Mouse (Mus musculus) heart, postnatal 14 days (tissue): Measurements from ENCODE around the gene Btg1. TPM values are rescaled to one million over a fixed set of nuclear protein-coding genes. Genes with fewer than 3 reads are reported as not detected.

ENCODE experiments used
- DNase-seq, 2 experiments: peaks; one replicate each; pipeline ENCODE4 v3.0.0; 2021 to 2022
- intact Hi-C: fragments of 180-260 bp; cut with DNase I; formaldehyde crosslinking; loops from one replicate; pipeline ENCODE4 v1.15.1; 2025
- long read RNA-seq, 2 experiments: library from polyadenylated mRNA; stranded (forward); transcript quantifications; one replicate each; pipeline ENCODE4 v2.0.0; 2021
- total RNA-seq, 2 experiments: library from RNA; stranded (reverse); gene quantifications; 2 replicates each; pipeline ENCODE4 v1.2.3; 2021

Btg1 gene
- total RNA-seq = 10 to 100 TPM; 48.0 to 53.4 TPM
- long read RNA-seq, experiment 1, full-length matches to known transcripts = 107 of 115 reads
- long read RNA-seq, experiment 1, partial matches to known transcripts = 0 of 115 reads
- long read RNA-seq, experiment 1, other reads (novel, unspliced or antisense) = 8 of 115 reads
- long read RNA-seq, experiment 2, full-length matches to known transcripts = 124 of 132 reads
- long read RNA-seq, experiment 2, partial matches to known transcripts = 0 of 132 reads
- long read RNA-seq, experiment 2, other reads (novel, unspliced or antisense) = 8 of 132 reads

GRCm38 (mm10) chr10:96616709-96617116, at the start of gene Btg1:
Gene Btg1 (plus strand): TSS chr10:96617006.
- peak; percentile 100 for DNase-seq
- intact Hi-C loops = loop anchor here (1.0 to 5.0 kb wide), 5 partner anchors 318 to 697 kb away; no protein-coding TSS in a partner anchor

DNA sequence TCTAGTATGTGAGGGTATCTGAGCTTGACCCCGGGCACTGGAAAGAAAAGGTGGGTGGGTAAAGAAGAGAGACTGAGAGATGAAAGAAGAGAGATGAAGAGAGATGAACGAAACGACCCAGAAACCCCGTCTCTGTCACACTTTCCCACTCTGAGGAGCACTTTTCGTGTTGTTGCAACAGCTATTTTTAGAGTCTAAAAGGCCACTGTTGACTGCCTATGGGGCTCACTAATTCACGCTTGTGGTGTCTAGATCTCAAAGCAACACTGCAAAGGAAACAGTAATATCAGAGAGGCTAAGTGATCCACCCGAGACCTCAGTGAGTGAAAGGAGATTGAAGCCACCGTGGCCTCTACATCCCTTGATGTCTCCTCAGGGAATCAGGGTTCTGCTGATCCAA, 47.3 kb upstream of the Btg1 start:
- no peak for DNase-seq
- intact Hi-C loops = no loop called here

- intact Hi-C loops = no loop called here
- DNase-seq = no peak
These were observed 45.6 kb upstream of the Btg1 start for GRCm38 (mm10) chr10:96571176-96571575.

DNA sequence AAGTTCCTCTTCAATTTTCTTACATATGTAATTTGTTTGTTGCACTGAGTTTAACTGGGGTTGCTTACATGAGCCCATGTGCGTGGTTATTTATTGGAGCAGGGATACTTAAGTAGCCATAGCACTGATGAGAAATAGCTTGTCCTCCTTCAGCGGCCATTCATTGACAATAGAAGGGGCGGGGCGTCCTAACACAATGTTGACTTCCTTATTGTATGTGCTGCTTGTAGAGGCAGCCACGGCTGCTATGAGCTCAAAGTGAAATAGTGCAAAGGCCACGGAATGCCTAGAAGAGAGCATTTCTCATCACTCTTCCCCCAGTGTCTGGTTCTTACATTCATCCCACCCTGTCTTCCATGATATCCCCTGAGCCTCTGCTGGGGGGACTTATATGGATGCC, 42.0 kb upstream of the Btg1 start:
- DNase-seq = no peak
- intact Hi-C loops = no loop called here

DNA sequence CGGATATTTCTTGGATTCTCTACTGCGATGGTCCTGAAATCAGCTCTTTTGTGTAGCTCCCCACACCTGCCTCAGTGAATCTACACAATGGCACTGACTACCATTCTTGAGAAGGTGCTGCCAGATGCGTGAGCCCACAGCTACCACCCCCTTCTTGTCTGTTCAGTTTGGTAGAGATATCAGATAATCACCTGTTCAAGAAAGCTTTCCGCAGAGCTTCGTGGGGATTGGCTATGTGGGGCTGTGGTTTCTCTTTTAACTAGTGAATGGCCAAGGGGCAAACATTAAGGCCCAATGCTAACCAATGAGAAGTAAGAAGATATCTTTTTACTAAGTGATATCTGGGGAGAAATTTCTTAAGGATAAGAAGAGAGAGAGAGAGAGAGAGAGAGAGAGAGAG, 41.5 kb upstream of the Btg1 start:
- no peak for DNase-seq
- intact Hi-C loops = no loop called here

GRCm38 (mm10) chr10:96578924-96579323, 37.9 kb upstream of the Btg1 start:
- intact Hi-C loops = no loop called here
- DNase-seq = no peak

DNA sequence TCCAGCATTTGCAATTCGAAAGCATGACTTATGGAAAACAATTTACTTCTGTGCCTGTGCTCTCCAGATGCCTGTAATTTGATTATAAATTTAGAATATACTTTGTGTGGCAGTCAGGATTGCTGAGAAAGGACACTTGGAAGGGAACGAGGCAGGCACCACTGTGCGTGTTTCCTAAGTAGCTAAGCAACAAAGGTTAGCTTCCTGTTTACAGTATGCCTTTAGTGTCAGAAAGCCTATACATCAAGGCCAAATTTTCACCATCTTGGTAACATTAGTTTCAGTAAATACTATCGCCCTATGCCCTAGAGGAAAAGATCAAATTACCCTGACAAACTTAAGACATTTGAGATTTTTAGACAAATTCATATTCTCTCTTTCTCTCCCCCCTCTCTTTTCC, 37.4 kb upstream of the Btg1 start:
- DNase-seq = no peak
- intact Hi-C loops = no loop called here

- DNase-seq = no peak
- intact Hi-C loops = no loop called here
These were observed 36.6 kb upstream of the Btg1 start for GRCm38 (mm10) chr10:96580246-96580645.

- DNase-seq = no peak
- intact Hi-C loops = no loop called here
These were observed 35.6 kb upstream of the Btg1 start for GRCm38 (mm10) chr10:96581232-96581631.

DNA sequence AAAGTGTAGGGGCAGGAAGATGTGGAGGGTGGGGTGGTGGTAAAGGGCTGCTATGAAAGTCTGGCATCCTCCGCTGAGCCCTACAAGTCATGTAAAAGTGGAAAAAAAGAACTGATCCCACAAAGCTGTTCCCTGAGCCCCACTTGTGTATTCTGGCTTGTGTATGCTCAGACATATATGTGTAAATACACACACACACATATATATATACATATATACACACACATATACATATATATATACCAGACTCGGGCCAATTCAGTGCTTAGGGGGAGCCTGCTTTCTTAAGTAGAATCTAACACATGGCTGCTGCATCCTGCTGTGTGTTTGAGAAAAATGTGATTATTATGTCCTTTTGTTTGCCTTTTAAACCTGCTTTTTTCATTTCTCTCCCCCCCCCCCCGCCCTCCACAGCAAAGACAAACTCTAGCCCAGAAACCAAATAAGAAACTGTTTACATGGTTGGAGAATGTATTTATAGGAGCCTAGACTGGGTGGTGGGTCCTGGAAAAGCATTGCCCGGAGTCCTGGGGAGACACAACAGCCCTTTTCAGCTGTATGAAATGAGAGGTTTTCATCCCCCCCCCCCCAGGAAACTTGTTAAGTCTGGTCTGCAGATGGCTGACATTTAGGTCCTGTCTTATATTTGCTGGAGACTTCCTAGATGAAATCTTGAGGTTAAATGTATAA, 30.5 kb upstream of the Btg1 start:
- DNase-seq = no peak
- intact Hi-C loops = no loop called here

GRCm38 (mm10) chr10:96586881-96587217, 30.0 kb upstream of the Btg1 start:
- intact Hi-C loops = no loop called here
- DNase-seq = no peak

GRCm38 (mm10) chr10:96588233-96588632, 28.6 kb upstream of the Btg1 start:
- intact Hi-C loops = no loop called here
- DNase-seq = no peak

- DNase-seq = no peak
- intact Hi-C loops = no loop called here
These were observed 27.0 kb upstream of the Btg1 start for GRCm38 (mm10) chr10:96589781-96590180.

DNA sequence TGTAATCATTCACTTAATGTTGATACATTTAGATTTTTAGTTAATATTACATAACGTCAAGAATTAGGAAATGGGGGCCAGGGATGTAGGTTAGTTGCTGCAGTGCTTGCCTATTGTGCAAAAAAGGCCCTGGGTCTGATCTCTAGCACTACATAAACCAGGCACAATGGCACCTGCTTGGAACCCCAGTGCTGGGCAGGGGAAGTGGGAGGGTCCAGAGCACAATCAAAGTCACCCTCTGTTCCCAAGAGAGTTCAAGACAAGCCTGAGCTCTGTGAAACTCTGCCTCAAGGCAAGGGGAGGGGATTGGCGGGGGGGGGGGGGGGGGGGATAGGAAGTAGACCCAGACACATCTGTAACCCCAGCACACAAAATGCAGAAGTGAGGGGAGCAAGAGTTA, 24.7 kb upstream of the Btg1 start:
- DNase-seq = no peak
- intact Hi-C loops = no loop called here

- intact Hi-C loops = no loop called here
- no peak for DNase-seq
These were observed 21.2 kb upstream of the Btg1 start for GRCm38 (mm10) chr10:96595435-96596132.

GRCm38 (mm10) chr10:96596411-96596810, 20.4 kb upstream of the Btg1 start:
- intact Hi-C loops = no loop called here
- no peak for DNase-seq

DNA sequence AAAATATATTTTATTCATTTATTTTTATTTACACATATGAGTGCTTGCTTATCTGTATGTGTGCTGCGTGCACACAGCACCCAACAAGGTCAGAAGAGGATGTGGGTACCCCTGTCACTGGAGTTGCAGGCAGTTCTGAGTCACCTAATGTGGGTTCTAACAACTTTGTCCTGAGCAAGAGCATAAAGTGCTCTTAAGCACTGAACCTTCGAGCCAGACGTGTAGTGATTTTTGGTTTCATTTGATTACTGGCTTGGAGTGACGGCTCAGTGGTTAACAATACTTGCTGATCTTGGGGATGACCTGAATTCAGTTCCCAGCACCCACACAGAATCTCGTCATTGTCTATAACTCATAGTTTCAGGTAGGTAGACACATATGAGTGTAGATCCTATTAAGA, 17.2 kb upstream of the Btg1 start:
- intact Hi-C loops = no loop called here

DNA sequence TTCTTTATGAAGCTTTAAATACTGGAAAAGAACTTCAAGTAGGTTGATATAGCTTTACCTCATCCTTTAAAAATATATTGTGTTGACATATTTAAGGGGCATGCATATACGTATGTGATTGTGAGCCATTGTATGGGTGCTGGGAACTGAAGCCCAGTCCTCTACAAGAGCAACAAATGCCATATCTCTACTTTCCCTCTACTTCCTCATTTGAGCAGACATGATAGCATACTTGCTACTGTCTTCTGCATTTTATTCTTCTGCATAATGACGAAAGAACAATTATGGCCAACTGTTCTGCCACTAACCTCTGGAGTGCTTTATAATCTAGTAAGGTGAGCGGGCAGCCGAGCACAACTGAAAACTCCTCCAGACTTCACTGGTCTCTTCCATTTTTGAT, 15.1 kb upstream of the Btg1 start:
- DNase-seq = no peak
- intact Hi-C loops = no loop called here

More for the DNA sequence above, 17.2 kb upstream of the Btg1 start:
- DNase-seq = no peak

GRCm38 (mm10) chr10:96602339-96602738, 14.5 kb upstream of the Btg1 start:
- intact Hi-C loops = no loop called here
- no peak for DNase-seq

- no peak for DNase-seq
- intact Hi-C loops = no loop called here
These were observed 11.6 kb upstream of the Btg1 start for GRCm38 (mm10) chr10:96605168-96605567.

GRCm38 (mm10) chr10:96605856-96606255, 10.9 kb upstream of the Btg1 start:
- DNase-seq = no peak
- intact Hi-C loops = no loop called here
